ENCODE assay signal across 17 mouse cellular contexts in genomic region chr7:63637651-63638050, GRCm38 (mm10).
DNase-seq lines count a peak whose midpoint lies in the region; ATAC-seq and TF ChIP-seq lines count a peak whose summit lies in the region.
"Had no signal": no experiment of that assay in that cellular context is flagged by ENCODE, and none has a peak within 500 bp of the region (broad histone marks: within the 10 kb centered on the region; RNA-seq: fewer than 3 reads in every experiment).

No protein-coding gene starts in this region.

- no peak for TF ChIP-seq CTCF in brain, embryonic 14.5 days (IDR thresholded peaks at IDR 0.05; ENCODE audit: borderline replicate concordance, extremely low read depth, insufficient read depth, insufficient read length)

- intact Hi-C loops in left cerebral cortex, postnatal 25 days (cut with DNase I) = no loop called here
- intact Hi-C loops in left cerebral cortex, postnatal 36 days (cut with DNase I) = no loop called here

- peak; percentile 36 for DNase-seq in layer of hippocampus, adult 11-12 months (ENCODE audit: low spot score)
- DNase-seq in layer of hippocampus, postnatal 10 days (ENCODE audit: low spot score in 2 of 2) = no peak
- DNase-seq in left cerebral cortex, postnatal 25 days (ENCODE audit: low spot score in 2 of 2) = peak; percentile 39 to 78
- no peak for DNase-seq in left cerebral cortex, postnatal 36 days (ENCODE audit: low spot score in 2 of 2)
- peak; percentile 6 for DNase-seq in brain, embryonic 14.5 days (ENCODE audit: low read depth)
- DNase-seq in layer of hippocampus, adult 8-10 months (ENCODE audit: low spot score in 2 of 2) = peak; percentile 42 to 48
- no peak for DNase-seq in natural killer cell, adult 2 months (ENCODE audit: low spot score in 2 of 2)
- DNase-seq: adrenal gland, adult 8-10 months; adrenal gland, postnatal 36 days; cerebellum, adult 11-12 months; cerebellum, adult 9-11 months; cerebellum, postnatal 36 days; embryo, embryonic 11 days; gastrocnemius, adult 2 months; gastrocnemius, postnatal 25 days had no signal

- ATAC-seq in monocyte, adult 5-6 weeks (replicated peaks; ENCODE audit: insufficient number of reproducible peaks, low FRiP score, low TSS enrichment, poor library complexity, severe bottlenecking) = no peak
- ATAC-seq: forebrain, embryonic 16.5 days had no signal

- TF ChIP-seq POLR2A in brain, embryonic 14.5 days (IDR thresholded peaks at IDR 0.05; ENCODE audit: borderline replicate concordance, extremely low read depth, insufficient read depth, insufficient read length, poor library complexity, severe bottlenecking) = no peak

Comparison
In these comparisons a context has a peak if more than half of its experiments do, and no peak if none do; other contexts are left out.
1. DNase-seq: peak in layer of hippocampus, adult 11-12 months (single experiment), left cerebral cortex, postnatal 25 days (2 of 2), brain, embryonic 14.5 days (single experiment) and layer of hippocampus, adult 8-10 months (2 of 2); none in layer of hippocampus, postnatal 10 days (0 of 2), left cerebral cortex, postnatal 36 days (0 of 2) and natural killer cell, adult 2 months (0 of 2).